Mouse (Mus musculus) embryonic facial prominence, embryonic 11.5 days (tissue): ENCODE results near the gene Ncor2. TPM values are rescaled to one million over a fixed set of nuclear protein-coding genes. Genes with fewer than 3 reads are reported as not detected.
"Not testable (repeated sequence)": the region's sequence is repeated elsewhere in the genome, so short reads cannot be mapped to it uniquely, and the experiment has no call there.

Experiments
- ATAC-seq: fragments of 200-750 bp; cut with Nextera tagmentation; replicated peaks from 2 replicates; pipeline ENCODE4 v1.8.0; 2017; ENCODE audit warnings: low read depth; ENCODE audit not compliant: insufficient number of reproducible peaks, low FRiP score, low TSS enrichment
- DNase-seq: peaks from one replicate; pipeline ENCODE4 v3.0.0-alpha.2; 2015; ENCODE audit warnings: low spot score
- H3K27ac ChIP-seq: fragments of 300-500 bp; sonication (generic); replicated peaks from 2 replicates; pipeline ENCODE4 v1.5.1; 2014; ENCODE audit warnings: mild to moderate bottlenecking, low read depth, low read length, control low read depth
- H3K27me3 ChIP-seq: fragments of 300-500 bp; sonication (generic); 2 replicates; pipeline ENCODE4 v1.6.1; 2014; ENCODE audit warnings: mild to moderate bottlenecking, low read length, moderate library complexity, mixed read lengths; ENCODE audit not compliant: control insufficient read depth, insufficient read depth
- H3K36me3 ChIP-seq: fragments of 300-500 bp; sonication (generic); replicated peaks from 2 replicates; pipeline ENCODE4 v1.6.1; 2014; ENCODE audit warnings: low read depth, mild to moderate bottlenecking, low read length, moderate library complexity, mixed read lengths; ENCODE audit not compliant: control insufficient read depth, insufficient read depth
- H3K4me1 ChIP-seq: fragments of 300-500 bp; sonication (generic); 2 replicates; pipeline ENCODE4 v1.6.1; 2014; ENCODE audit warnings: low read length, mixed read lengths; ENCODE audit not compliant: control insufficient read depth, insufficient read depth
- H3K4me2 ChIP-seq: fragments of 300-500 bp; sonication (generic); 2 replicates; pipeline ENCODE4 v1.6.1; 2014; ENCODE audit warnings: low read depth, mild to moderate bottlenecking, control low read depth, low read length, moderate library complexity
- H3K4me3 ChIP-seq: fragments of 300-500 bp; sonication (generic); 2 replicates; pipeline ENCODE4 v1.5.1; 2014; ENCODE audit warnings: low read depth, low read length, control low read depth
- H3K9ac ChIP-seq: fragments of 300-500 bp; sonication (generic); replicated peaks from 2 replicates; pipeline ENCODE4 v1.6.1; 2014; ENCODE audit warnings: mild to moderate bottlenecking, control low read depth, low read length
- H3K9me3 ChIP-seq: fragments of 300-500 bp; sonication (generic); replicated peaks from 2 replicates; pipeline ENCODE4 v1.6.1; 2016; ENCODE audit warnings: mild to moderate bottlenecking, low read length, inconsistent platforms, mixed read lengths; ENCODE audit not compliant: control insufficient read depth
- WGBS: fragments of 180-500 bp; shearing (Covaris S2); extraction: QIAGEN DNeasy Blood & Tissue Kit; methylation state at CpG from one replicate; pipeline ENCODE4 v1.1.7; 2014; 5-methylcytosine and 5-hydroxymethylcytosine counted together
- polyA plus RNA-seq: library from polyadenylated mRNA; unstranded; fragments of >200 nt; fragmentation: Nextera tagmentation; extraction: Ambion mirVana; gene quantifications from 2 replicates; pipeline ENCODE4 v1.2.1, GENCODE M21; 2014

Ncor2 gene
- polyA plus RNA-seq, 1 experiment from 2014 or later: 12.4 TPM

DNA sequence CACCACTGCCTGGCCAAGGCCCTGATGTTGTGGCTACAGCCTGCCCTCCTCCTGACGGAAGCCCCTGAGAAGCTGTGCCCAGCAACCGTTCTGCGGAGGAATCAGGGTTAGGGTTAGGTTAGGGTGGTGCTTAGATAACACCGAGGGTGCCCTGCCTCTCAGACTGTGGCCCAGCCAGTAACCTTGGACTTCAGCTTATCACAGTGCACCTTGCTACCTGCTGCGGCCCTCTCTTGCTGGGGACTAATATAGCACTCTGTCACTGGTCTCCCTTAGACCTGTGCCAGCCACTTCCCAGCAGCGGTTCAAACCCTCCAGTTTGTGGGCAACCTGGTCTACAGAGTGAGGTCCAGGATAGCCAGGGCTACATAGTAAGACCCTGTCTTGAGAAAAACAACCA is 20.1 kb upstream of the Ncor2 start:
- WGBS: 95% methylated on average over 6 of the region's 6 CpGs
- Histone ChIP-seq H3K36me3 (no peaks in the 10 kb centered on the region), H3K27ac (no peak overlapping the region), H3K9me3 (no peaks in the 10 kb centered on the region), H3K4me2 (no peak overlapping the region), H3K4me1 (peaks cover 6% of the 10 kb centered on the region; the same call in 1 of the 2 replicates), H3K4me3 (no peak overlapping the region), H3K9ac (no peak overlapping the region), H3K27me3 (no peaks in the 10 kb centered on the region)
- no peak for DNase-seq
- ATAC-seq: no peak

DNA sequence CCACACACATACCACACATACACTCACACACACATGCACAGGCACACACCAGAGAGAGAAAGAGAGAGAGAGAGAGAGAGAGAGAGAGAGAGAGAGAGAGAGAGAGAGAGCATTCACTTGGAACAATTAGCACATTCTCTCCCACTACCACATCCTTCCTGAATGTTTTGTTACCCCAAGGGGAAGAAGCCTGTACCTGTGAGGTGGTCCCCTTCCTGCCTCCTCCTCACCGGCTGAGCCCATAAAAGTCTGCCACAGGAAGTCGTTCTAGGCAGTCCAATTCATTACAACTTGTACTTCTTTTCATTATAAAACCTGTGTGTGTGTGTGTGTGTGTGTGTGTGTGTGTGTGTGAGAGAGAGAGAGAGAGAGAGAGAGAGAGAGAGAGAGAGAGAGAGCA is 18.3 kb upstream of the Ncor2 start:
- 60% methylated on average over 2 of the region's 2 CpGs for whole genome bisulfite sequencing
- H3K9me3 ChIP-seq: not testable (repeated sequence)

DNA sequence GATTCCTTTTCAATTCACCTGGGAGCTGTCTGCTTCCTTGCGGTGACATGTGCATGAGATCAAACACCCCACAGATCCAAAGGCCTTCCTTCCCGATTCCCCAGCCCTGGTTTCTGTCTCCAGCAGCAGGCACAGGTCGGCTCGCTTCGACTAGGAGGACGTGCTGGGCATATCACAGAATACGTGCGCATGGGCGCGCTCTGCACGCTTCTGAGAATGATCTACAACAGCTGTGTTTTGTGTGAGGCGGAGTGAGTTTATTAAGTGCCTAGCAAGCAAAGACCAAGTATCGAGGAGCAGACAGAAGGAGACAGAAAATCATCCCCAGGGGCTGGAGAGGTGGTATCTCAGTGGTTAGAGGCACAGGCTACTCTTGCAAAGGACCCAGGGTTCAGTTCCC is 17.0 kb upstream of the Ncor2 start:
- ATAC-seq (no peak), DNase-seq (no peak)
- H3K4me2 ChIP-seq: no peak overlapping the region
- no peak overlapping the region for H3K27ac ChIP-seq
- H3K9ac ChIP-seq: no peak overlapping the region
- no peak overlapping the region for H3K4me3 ChIP-seq
- H3K4me1 ChIP-seq: no peaks in the 10 kb centered on the region
- 77% methylated on average over 13 of the region's 13 CpGs for WGBS
- H3K9me3 ChIP-seq: no peaks in the 10 kb centered on the region
- H3K27me3 ChIP-seq: no peaks in the 10 kb centered on the region
- H3K36me3 ChIP-seq: no peaks in the 10 kb centered on the region

More for the DNA sequence above, 18.3 kb upstream of the Ncor2 start:
- not testable (repeated sequence) for H3K36me3 ChIP-seq, H3K4me1 ChIP-seq, H3K9ac ChIP-seq, H3K4me2 ChIP-seq, H3K4me3 ChIP-seq, ATAC-seq, DNase-seq, H3K27me3 ChIP-seq, H3K27ac ChIP-seq

DNA sequence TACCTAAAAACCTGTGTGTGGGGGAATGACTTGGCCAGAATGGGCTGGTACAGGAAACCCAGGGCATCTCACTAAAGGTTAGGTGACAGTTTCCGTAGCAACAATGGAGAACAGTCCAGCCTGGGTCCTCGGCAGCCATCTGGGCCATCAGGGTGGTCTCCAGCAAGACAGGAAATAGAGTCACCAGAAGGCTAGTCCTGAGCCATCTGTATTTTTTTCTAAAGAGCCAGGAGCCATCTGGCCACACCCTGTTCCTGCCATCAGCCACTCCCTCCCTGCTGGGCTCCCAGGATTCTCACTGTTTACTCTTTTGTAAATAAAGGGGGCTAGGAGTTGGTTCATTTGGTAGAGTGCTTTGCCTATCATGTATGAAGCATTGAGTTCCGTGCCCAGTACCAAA is 16.1 kb upstream of the Ncor2 start:
- 52% methylated on average over 3 of the region's 3 CpGs for WGBS
- DNase-seq: no peak
- Histone ChIP-seq H3K9ac (no peak overlapping the region), H3K27me3 (no peaks in the 10 kb centered on the region), H3K36me3 (no peaks in the 10 kb centered on the region), H3K4me1 (no peaks in the 10 kb centered on the region), H3K9me3 (no peaks in the 10 kb centered on the region), H3K4me2 (no peak overlapping the region), H3K27ac (no peak overlapping the region), H3K4me3 (no peak overlapping the region)
- ATAC-seq: no peak

DNA sequence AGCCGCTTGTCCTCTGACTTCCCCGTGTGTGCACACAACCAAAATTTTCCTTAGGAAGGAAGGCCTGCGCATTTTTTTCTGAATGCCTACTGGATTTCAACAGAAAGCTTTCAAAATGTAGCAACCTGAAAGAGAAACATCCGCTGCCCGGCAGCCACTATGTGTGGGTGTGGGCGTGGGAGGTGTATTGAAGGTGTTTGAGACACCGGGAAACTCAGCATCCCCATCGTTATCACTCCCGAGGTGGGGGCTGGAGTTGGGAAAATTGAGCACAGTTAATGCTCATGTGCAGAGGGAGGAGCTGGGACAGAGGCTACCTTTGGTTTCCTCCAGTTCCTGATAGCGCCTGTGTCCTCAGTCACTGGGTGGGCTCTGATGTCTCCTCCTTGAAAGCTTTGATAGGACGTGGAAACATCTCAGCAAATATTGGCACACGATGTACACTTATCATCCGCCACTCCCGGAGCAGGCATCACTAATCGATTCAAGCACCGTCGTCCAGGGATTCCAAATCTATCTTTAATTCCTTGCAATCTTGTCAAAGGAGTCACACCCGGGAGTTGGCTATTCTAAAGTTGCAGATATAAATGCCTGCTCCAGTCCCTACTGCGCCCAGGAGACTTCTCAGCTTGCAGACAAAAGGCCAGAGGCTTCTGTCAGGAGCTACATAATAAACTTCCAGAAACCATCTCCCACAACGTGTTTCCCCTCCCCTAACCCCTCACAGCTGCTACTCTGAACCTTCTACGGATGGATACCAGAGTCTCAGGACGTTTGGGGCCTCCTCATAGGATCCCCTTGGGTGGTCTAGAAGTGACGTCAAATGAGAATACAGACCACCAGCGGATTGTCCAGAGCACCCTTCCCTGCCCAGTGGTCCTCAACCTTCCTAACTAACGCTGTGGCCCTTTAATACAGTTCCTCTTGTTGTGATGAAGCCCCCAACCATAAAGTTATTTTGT is 14.7 kb upstream of the Ncor2 start:
- DNase-seq (no peak), ATAC-seq (no peak)
- WGBS: 74% methylated on average over 25 of the region's 25 CpGs
- Histone ChIP-seq H3K27me3 (no peaks in the 10 kb centered on the region), H3K4me2 (no peak overlapping the region), H3K27ac (no peak overlapping the region), H3K9ac (no peak overlapping the region), H3K4me1 (no peaks in the 10 kb centered on the region), H3K9me3 (no peaks in the 10 kb centered on the region), H3K36me3 (no peaks in the 10 kb centered on the region), H3K4me3 (no peak overlapping the region)

DNA sequence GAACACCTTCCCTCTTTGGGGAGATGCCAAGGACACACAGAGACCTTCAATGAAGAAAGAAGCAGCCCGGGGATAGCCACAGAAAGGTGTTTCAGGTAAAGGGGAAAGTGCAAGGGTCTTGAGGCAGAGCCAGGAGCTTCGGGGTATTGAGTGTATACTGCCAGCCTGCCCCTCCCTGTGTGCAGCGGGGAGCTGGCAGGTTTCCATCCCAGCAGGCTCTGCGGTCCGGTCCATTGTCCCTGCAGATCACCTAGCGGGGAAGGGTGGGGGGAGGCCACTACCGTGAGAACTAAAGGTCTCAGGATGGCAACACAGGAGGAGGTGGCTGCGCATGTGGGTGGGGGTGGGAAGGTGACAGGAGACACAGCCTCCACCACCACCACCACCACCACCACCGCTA is 12.6 kb upstream of the Ncor2 start:
- H3K27ac ChIP-seq: no peak overlapping the region
- no peaks in the 10 kb centered on the region for H3K4me1 ChIP-seq
- no peak overlapping the region for H3K9ac ChIP-seq
- ATAC-seq: no peak
- H3K4me2 ChIP-seq: no peak overlapping the region
- no peak overlapping the region for H3K4me3 ChIP-seq
- no peak for DNase-seq
- WGBS: 46% methylated on average over 9 of the region's 9 CpGs
- H3K27me3 ChIP-seq: no peaks in the 10 kb centered on the region
- no peaks in the 10 kb centered on the region for H3K36me3 ChIP-seq
- H3K9me3 ChIP-seq: no peaks in the 10 kb centered on the region

DNA sequence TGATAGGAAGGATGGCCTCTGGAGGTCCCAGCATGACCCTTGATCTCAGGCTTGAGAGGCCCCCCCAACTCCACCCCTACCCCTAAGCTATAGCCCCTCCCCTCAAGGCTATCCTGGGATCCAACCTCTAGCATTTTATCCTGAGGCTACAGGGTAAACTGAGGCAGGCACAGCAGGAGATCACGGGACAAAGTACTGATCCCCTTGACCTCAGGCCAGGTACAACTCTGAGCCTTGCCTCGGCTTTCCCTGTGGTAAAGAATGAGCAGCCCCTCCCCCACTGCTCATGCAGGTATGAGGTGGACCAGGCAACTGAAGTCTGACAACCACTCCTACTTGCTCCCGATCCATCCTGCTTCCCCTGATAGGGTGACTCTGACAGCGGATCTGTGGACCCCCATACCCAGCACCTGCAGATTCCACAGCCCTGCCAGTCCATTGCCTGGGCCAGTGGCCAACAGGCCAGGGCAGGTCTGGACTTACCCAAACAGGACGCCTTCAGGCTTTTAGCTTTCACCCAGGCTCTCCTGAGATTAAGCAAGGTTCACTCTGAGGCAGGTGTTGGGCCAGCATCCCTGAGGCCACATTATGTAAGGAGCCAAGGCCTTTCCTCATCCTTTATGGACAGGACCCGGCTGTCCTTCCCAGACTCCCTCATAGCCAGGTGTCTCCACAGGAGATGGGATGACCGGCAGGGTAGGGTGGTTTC is 11.2 kb upstream of the Ncor2 start:
- WGBS: 74% methylated on average over 7 of the region's 7 CpGs
- ATAC-seq (no peak), DNase-seq (no peak)
- H3K36me3 ChIP-seq: no peaks in the 10 kb centered on the region
- H3K4me2 ChIP-seq: no peak overlapping the region
- no peaks in the 10 kb centered on the region for H3K27me3 ChIP-seq
- no peak overlapping the region for H3K9ac ChIP-seq
- H3K9me3 ChIP-seq: no peaks in the 10 kb centered on the region
- no peak overlapping the region for H3K27ac ChIP-seq
- H3K4me3 ChIP-seq: no peak overlapping the region
- H3K4me1 ChIP-seq: no peaks in the 10 kb centered on the region

DNA sequence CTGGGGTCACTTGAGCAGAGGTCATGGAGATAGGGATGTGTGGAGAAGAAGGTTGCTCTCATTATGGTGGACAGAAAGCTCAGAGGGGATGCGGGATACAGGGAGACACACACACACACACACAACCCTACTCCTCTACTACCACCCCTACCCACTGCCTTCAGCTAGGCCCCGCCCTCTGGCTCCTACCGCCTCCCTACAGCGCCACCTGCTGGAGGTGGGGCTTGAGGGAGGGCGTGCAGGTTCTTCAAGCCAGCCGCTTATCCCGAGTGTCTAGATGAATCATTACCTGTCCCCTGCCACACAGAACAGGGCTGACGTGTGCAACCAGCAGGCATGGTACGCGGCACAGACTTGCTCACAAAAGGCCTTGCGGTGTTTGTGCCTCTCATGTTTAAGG is 10.6 kb upstream of the Ncor2 start:
- DNase-seq (peak; percentile 78), ATAC-seq (no peak)
- no peak overlapping the region for H3K4me3 ChIP-seq
- no peak overlapping the region for H3K4me2 ChIP-seq
- no peaks in the 10 kb centered on the region for H3K9me3 ChIP-seq
- no peaks in the 10 kb centered on the region for H3K27me3 ChIP-seq
- H3K4me1 ChIP-seq: peaks cover 4% of the 10 kb centered on the region
- H3K9ac ChIP-seq: no peak overlapping the region
- H3K27ac ChIP-seq: no peak overlapping the region
- 43% methylated on average over 11 of the region's 11 CpGs for WGBS
- H3K36me3 ChIP-seq: no peaks in the 10 kb centered on the region
